Mouse (Mus musculus): ENCODE measurements around the gene Gp1bb. TPM values are rescaled to one million over a fixed set of nuclear protein-coding genes. Genes with fewer than 3 reads are reported as not detected.

The Gp1bb gene
- polyA plus RNA-seq, 1 experiment, result 0.51 TPM

- no peak for DNase-seq (ENCODE audit: low read depth)
Measured at GRCm38 (mm10) chr16:18628948-18629340, 6.7 kb upstream of the Gp1bb start.

- no peak for DNase-seq (ENCODE audit: low read depth)
Measured at GRCm38 (mm10) chr16:18628206-18628947, 6.2 kb upstream of the Gp1bb start.

GRCm38 (mm10) chr16:18627163-18627562 is 5.0 kb upstream of the Gp1bb start:
- no peak for DNase-seq (ENCODE audit: low read depth)

- DNase-seq (ENCODE audit: low read depth), result no peak
Measured at GRCm38 (mm10) chr16:18626376-18626878, 4.2 kb upstream of the Gp1bb start, which contains the start of gene Gm49601. TSS of gene Gm49601 (minus strand) at chr16:18626427.

- DNase-seq (ENCODE audit: low read depth), result no peak
Measured at GRCm38 (mm10) chr16:18625791-18626311, 3.6 kb upstream of the Gp1bb start.

GRCm38 (mm10) chr16:18625097-18625496 is 2.9 kb upstream of the Gp1bb start:
- no peak for DNase-seq (ENCODE audit: low read depth)

DNA sequence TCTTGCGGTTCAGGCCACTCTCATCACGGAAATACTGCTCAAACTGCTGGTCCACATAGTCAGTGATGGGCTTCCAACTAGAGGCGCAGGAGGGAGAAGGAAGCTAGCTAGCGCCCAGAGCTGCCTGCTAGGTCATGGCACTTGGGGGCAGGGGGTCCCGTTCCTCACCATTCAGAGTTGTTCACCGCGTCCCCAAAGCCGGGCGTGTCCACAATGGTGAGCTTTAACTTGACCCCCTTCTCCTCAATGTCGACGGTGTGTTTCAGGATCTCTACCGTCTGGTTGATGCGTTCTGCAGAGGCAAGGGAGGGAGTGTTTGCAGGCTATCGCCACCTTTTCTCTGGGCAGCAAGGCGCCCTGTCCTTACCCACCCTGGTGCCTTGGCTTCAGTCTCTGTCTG is 2.4 kb upstream of the Gp1bb start:
- DNase-seq (ENCODE audit: low read depth), result no peak

GRCm38 (mm10) chr16:18623751-18624540 is 1.7 kb upstream of the Gp1bb start:
- no peak for DNase-seq (ENCODE audit: low read depth)

- no peak for DNase-seq (ENCODE audit: low read depth)
Measured at GRCm38 (mm10) chr16:18622916-18623750, 930 bp upstream of the Gp1bb start.

- DNase-seq (ENCODE audit: low read depth), result no peak
Measured at GRCm38 (mm10) chr16:18621362-18622001, 721 bp downstream of the Gp1bb start.

- no peak for DNase-seq (ENCODE audit: low read depth)
Measured at GRCm38 (mm10) chr16:18620601-18621361, 1.4 kb downstream of the Gp1bb start.

- DNase-seq (ENCODE audit: low read depth), result peak; percentile 34
Measured at GRCm38 (mm10) chr16:18620201-18620600, 2.0 kb downstream of the Gp1bb start.

GRCm38 (mm10) chr16:18619110-18619509 is 3.1 kb downstream of the Gp1bb start:
- DNase-seq (ENCODE audit: low read depth), result no peak

GRCm38 (mm10) chr16:18618297-18618696 is 3.9 kb downstream of the Gp1bb start:
- DNase-seq (ENCODE audit: low read depth), result no peak

DNA sequence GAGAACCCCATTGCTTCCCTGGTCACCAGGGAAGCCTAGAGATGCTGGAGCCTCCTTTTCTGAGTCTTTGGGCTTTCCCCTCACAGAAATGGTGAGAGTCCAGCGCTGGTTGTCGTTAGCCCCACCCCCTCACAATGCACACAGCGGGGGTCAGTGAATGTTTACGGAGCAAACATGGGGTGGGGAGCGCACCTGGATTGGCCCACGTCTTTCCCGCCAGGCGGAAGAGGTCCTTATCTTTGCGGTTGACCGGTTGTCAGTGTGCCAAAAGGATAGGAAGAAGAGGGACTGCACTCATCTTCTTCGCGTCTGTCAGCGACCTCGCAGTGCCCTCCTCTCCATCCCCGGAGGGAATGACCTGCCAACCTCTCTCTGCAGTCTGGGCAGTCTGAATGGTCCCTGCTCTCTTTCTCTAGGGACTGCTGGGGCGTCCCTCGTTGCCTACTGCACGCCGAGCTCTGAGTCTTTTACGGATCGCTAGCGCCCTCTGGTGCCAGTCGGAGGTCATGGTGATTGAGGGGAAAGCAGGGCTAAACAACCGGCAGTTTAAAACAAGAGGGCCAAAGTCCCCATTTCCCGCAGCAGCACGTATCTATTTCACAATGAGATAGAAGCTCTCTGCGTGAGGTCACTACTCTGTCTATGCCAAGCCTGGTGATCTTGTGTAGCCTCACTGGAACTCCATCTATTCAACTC is 4.7 kb downstream of the Gp1bb start:
- DNase-seq (ENCODE audit: low read depth), result no peak

- DNase-seq (ENCODE audit: low read depth), result no peak
Measured at GRCm38 (mm10) chr16:18613301-18613700, 8.9 kb downstream of the Gp1bb start.

DNA sequence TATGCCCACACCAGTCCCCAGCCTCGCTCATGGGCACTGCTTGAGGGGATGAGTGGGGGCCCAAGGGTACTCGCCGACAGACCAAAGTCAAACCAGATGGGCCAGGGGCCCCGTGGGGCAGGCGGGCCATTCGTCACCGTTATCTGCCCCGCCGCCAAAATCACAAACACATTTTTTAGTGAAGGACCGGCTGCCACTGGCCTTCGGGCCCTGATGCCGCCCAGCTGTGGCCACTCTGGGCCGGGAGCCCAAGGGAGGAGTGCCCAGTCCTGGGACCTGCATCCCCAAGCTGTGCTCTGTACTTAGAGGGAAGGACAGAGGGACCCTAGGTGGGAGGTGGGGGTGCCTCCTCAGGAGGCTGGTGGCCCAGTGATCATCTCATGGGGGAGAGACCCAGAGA is 10.5 kb downstream of the Gp1bb start:
- no peak for DNase-seq (ENCODE audit: low read depth)

DNA sequence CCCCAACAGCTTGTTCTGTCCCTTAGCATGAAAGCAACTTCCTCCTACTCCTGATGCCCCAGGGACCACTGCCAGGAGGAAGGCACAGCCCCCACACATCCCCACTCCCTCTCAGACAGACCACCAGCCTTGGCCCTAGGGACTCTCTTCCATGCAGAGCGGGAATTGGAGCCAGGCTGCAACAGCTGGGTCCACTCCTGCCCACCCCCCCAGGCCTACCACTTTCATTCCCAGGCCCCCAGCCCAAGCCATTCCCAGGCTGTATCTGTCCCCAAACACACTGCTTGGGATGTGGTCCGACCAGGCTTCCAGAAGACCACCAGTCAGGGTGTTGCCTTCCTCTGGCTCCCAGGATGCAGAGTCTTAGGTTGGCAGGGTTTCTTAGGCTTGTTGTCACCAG is 13.1 kb downstream of the Gp1bb start:
- no peak for DNase-seq (ENCODE audit: low read depth)

- no peak for DNase-seq (ENCODE audit: low read depth)
Measured at GRCm38 (mm10) chr16:18608226-18608625, 14.0 kb downstream of the Gp1bb start.

DNA sequence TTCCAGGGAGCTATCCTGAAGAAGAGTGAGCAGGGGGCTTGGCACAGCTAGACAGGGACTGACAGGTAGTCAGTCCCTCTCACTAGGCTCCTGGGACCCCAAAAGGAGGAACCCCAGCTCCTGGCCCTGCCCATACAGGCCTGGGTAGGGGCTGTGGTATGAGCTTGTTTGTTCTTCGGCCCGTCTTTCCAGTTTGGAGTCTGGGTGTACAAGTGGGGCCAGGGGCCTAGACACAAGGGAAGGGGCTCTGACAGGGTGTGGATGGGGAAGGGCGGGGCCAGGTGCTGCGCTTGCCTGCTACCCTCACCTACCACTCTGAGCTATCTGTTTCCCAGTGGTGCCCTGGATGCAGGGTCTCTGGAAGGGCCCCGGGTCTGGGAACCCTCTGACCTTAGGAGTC is 16.5 kb downstream of the Gp1bb start:
- no peak for DNase-seq (ENCODE audit: low read depth)

Data from gonadal fat pad, adult 2 months (tissue).